Mouse (Mus musculus) lung, adult 2 months (tissue): Measurements from ENCODE around the gene Unc5cl. TPM values are rescaled to one million over a fixed set of nuclear protein-coding genes. Genes with fewer than 3 reads are reported as not detected.

Experiments used
- DNase-seq: peaks from one replicate; pipeline ENCODE4 v3.0.0; 2022
- H3K4me1 ChIP-seq: fragments of 200-500 bp; 2 replicates; pipeline ENCODE4 v1.6.1; 2011; ENCODE audit warnings: low read length; ENCODE audit not compliant: control insufficient read depth, insufficient read depth
- H3K4me3 ChIP-seq: fragments of 200-500 bp; replicated peaks from 2 replicates; pipeline ENCODE3; 2011; ENCODE audit warnings: low read depth, mild to moderate bottlenecking, control low read depth, low read length; ENCODE audit errors: extremely low read depth
- CTCF ChIP-seq: fragments of 200-500 bp; IDR thresholded peaks from 2 replicates; pipeline ENCODE4 v1.5.1; 2011; ENCODE audit warnings: mild to moderate bottlenecking, low read length, control low read depth; ENCODE audit not compliant: insufficient read depth
- POLR2A ChIP-seq: fragments of 200-500 bp; IDR thresholded peaks from 2 replicates; pipeline ENCODE4 v1.6.1; 2011; ENCODE audit warnings: low read depth, mild to moderate bottlenecking, control low read depth, low read length, borderline replicate concordance; ENCODE audit errors: extremely low read depth
- WGBS: fragments of 180-500 bp; shearing (Covaris S2); methylation state at CpG from one replicate; pipeline ENCODE4 v1.1.7; 2018; 5-methylcytosine and 5-hydroxymethylcytosine counted together
- polyA plus RNA-seq: library from polyadenylated mRNA; depleted of rRNA; stranded (reverse); fragments of >200 nt; gene quantifications from 2 replicates; pipeline ENCODE4 v1.2.3, GENCODE M21; 2012

Unc5cl gene
- polyA plus RNA-seq, 1 experiment = 1.1 TPM

DNA sequence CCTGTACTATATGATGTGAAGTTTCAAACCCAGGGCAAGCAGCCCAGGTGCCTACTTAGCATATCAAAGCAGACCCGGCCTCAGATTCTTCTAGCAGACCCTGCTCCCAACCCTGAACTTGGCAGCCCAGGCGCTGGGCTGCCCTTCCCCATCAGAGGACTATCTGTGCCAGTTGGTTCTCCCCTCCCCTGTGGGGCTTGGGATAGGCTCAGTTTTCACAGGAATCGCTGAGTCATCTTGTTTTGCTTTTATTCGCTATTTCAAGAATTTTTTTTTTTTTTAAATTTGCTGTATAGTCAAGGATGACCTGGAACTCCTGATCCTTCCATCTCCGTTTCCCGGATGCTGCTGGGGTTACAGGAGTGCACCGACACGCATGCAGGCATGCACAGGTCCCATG, 7.0 kb upstream of the Unc5cl start:
- no peak for DNase-seq
- Histone ChIP-seq H3K4me3 (no peak overlapping the region), H3K4me1 (no peaks in the 10 kb centered on the region)
- WGBS = 66% methylated on average over 8 of the region's 8 CpGs
- TF ChIP-seq CTCF (no peak), POLR2A (no peak)

DNA sequence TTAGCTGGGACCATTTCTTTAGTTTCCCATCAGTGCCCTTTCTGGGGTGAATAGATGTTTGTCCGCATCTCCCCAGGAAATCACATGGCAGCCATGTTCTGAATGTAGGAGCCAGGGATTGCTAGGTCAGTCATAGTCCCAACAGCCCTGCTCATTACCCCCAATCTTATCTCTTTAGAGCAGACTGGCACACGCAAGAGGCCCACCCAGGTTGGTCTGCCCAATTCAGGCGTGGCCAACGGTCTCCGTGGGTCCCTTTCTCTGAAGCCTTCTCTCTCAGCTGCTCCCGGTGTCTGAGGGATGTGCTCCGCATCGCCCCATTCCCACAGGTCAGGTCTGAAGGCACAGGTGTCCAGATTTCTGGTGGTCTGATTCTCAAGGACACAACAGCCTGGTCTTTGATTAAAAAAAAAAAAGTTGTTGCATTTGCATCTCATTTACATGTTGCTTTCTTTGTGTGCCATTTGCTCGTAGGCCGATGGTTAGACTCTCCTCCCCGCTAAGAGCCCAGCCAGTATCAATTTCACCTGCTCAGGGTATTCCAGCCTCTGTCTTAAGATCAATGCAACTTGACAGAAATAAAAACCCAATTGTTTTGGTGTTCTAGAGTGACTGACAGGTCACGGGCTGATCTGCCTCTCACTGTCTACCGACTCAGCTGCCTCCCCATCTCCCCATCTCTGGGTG, 3.9 kb upstream of the Unc5cl start:
- no peak for TF ChIP-seq POLR2A
- no peak for TF ChIP-seq CTCF
- Histone ChIP-seq H3K4me3 (no peak overlapping the region), H3K4me1 (no peaks in the 10 kb centered on the region)
- WGBS = 84% methylated on average over 13 of the region's 13 CpGs
- no peak for DNase-seq

DNA sequence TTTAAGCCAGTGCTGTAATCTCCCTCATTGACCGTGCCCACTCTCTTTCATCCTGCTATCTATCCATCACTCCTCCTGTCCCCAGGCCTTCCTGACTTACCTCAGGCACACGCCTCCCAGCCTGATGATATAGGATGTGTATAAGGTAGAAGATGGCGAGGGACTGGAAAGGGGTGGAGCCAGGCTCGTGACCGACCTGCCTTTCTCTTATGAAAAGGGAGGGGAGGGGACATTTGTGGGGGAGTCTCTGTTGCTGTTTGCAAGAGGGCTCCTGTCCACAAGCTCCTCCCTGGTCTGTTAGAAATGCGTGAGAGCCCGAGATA, 3.4 kb upstream of the Unc5cl start, which contains the start of gene Tspo2:
Tspo2 (minus strand) TSS at position 170 of the 323 bp plus-strand sequence.
- 66% methylated on average over 7 of the region's 7 CpGs for WGBS
- Histone ChIP-seq H3K4me3 (no peak within 1 kb of the TSS), H3K4me1 (no peaks in the 10 kb centered on the region)
- TF ChIP-seq CTCF (no peak), POLR2A (no peak)
- DNase-seq = no peak

DNA sequence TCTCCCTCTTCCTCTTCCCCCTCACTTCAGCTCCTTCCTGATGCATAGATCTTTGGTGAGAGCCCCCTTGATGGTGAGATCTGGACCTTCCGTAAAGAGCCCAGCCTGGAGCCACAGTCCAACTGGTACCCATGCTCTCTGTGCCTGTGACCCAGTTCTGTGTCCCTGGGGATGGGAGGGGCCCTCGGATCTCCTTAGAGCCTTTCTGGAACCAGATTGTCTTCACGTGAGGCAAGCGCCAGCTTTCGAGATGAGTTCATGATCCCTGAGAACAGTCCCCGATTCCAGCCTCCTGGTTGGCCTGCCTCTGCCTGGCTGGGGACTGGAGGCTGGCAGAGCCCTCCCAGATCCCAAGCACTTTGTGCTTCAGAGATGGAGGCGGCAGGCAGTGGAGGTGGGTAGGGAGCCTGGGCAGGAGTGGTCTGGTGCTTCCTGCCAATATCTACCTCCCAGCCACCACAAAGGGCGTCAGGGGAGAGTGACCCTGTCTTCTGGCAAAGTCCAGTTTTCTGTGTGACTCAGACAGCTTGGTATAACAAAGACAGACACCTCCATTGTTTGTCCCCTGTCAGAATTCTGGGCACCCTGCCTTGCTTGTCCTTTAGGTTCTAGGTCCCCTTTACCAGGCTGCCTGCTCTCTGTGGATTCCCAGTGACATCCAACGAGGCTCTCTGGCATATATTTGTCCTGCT, 2.8 kb upstream of the Unc5cl start:
- H3K4me1 ChIP-seq = no peaks in the 10 kb centered on the region
- DNase-seq = no peak
- 53% methylated on average over 9 of the region's 9 CpGs for WGBS
- no peak overlapping the region for H3K4me3 ChIP-seq
- TF ChIP-seq CTCF (no peak), POLR2A (no peak)

DNA sequence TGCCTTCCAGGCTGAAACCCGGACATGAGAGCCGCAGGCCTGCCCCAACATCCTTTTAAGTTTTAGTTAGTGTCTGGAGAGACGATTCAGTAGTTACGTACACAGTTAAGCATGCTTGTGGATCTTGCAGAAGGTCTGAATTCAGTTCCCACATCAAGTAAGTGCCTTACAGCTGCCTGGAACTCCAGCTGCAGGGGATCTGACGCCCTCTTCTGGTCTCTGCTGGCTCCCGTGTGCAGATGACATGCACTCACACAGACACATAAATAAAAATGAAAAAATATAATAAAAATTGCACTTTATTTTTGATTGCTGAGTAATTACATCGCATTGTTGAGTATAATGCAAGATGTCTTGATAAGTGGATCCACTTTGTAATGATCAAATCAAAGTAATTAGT, 1.2 kb upstream of the Unc5cl start:
- Histone ChIP-seq H3K4me1 (no peaks in the 10 kb centered on the region), H3K4me3 (no peak overlapping the region)
- DNase-seq = no peak
- 77% methylated on average over 7 of the region's 7 CpGs for WGBS
- TF ChIP-seq CTCF = peak; percentile 6; the same call in 1 of the 2 replicates
- no peak for TF ChIP-seq POLR2A

DNA sequence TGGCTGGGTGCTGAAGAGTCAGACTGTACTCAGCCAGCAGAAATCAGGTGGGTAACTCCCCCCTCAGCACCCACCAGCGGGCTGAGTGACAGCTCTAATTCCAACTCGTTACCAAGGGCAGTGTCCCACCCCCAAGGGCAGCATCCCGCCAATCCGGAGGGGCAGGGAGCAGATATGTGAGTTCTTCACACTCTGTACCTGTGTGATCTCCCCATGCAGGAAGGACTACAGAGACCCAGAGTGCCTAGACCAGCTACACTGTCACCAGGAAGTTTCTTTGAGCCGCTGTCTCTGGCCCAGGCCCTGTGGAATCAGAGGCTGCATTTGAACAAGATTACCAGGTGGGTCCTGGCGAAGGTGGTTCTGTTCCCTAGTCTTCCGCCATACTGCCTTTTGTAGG, 511 bp upstream of the Unc5cl start:
- no peak for DNase-seq
- TF ChIP-seq POLR2A (no peak), CTCF (no peak)
- WGBS = 45% methylated on average over 7 of the region's 7 CpGs
- no peaks in the 10 kb centered on the region for H3K4me1 ChIP-seq
- no peak overlapping the region for H3K4me3 ChIP-seq

DNA sequence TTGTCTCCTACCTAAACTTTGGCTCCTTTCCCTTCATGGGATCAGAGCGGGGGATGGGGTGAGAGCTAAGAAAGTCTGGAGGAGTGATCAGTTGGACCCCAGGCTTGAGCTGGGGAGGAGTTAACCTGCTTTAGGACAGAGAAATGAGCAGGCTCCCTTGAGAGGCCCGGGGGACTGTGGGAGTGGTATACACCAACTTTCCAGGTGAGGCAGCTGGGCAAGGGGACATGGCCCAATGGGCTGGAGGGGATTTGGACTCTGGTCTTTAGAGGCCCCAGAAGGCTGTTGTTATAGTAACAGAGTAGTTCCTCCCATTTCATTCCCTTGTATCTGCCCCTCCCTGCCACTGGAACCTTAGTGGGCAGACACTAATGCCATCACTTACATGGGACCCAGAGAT, 1.3 kb downstream of the Unc5cl start:
- WGBS = 91% methylated on average over 2 of the region's 2 CpGs
- DNase-seq = no peak
- TF ChIP-seq CTCF = no peak
- no peak for TF ChIP-seq POLR2A
- Histone ChIP-seq H3K4me3 (no peak overlapping the region), H3K4me1 (no peaks in the 10 kb centered on the region)

DNA sequence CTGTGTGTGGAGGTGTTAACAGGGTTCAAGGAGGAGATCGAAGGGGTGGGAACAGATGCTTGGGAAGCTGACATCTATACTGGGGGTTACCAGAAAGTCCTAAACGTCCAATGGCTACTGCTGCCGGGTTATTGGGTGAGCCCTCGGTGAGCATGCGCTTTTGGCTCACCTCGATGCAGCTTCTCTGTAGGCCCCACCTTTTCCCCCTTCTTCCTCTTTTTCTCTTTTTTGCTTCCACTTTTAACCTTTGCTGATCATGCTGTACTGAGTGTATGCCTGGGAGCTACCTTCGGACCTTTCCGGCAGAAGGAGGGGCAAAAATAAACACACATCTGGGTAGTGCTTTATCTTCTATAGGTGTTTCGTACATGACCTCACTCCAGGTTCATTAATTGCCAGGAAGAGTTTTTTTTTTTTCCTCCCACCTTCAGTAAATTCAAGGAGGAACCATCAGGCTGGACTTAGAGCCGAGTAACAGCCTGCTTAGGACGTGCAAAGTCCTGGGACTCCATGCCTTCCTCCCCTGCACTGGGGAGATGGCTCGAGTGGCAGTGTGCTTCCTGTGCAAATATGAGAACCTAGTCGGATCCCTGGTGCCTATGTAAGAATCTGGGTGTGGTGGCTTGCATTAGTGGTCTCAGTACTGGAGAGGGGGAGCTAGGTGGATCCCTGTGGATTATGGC, 3.4 kb downstream of the Unc5cl start:
- no peak overlapping the region for H3K4me3 ChIP-seq
- DNase-seq = no peak

DNA sequence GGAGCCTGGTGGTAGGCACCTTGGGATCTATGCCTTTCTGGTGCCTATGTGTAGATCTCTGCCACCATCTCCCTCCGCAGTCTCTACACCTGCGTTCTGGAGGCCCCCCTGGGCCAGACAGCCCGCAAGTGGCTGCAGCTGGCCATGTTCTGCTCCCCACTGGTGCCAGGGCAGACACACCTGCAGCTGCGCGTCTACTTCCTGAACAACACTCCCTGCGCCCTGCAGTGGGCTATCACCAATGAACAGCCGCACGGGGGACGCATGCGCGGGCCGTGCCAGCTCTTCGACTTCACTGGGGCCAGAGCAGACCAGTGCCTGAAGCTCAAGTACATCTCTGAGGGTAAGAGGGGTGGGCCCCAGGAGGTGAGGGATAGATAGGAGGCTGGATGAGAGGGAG, 7.4 kb downstream of the Unc5cl start:
- TF ChIP-seq CTCF (no peak), POLR2A (no peak)
- WGBS = 88% methylated on average over 13 of the region's 13 CpGs
- Histone ChIP-seq H3K4me3 (no peak overlapping the region), H3K4me1 (no peaks in the 10 kb centered on the region)
- DNase-seq = no peak

More for the DNA sequence above, 3.4 kb downstream of the Unc5cl start:
- TF ChIP-seq CTCF (no peak), POLR2A (no peak)
- no peaks in the 10 kb centered on the region for H3K4me1 ChIP-seq
- 48% methylated on average over 13 of the region's 13 CpGs for WGBS
